Comparison of ENCODE assay signal across 27 mouse cellular contexts in the genomic region with DNA sequence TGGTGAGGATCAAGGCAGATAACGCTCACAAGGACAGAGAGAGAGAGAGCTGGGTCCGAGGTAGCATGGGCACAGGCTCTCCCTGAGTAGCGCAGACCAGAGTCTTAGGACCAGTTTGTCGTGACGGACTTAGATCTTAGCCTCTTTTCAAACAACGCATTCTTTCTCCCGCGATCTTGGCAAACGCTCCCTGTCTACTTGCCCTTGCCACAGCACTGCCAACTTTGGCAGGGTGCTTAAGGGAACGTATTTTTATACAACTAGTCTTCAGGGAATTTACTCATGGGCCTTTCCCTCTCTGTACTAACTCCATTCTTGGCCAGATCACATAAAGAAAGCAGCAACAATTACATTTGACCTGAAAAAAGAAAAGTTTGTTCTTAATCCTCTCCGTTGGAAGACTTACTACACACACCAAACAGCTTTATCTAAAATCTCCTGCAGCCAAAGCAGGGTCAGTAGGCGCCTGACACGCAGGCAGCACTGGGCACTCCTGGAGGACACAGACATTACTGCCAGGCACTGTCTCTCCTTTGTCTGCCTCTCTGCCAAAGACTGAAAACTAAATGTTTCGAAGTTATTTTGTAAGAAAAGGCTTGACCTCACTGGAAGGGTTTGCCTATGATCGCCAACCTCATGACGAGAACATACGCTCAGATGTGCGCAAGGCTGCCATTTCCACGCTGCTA.
DNase-seq lines count a peak whose midpoint lies in the region; ATAC-seq and TF ChIP-seq lines count a peak whose summit lies in the region.
"Had no signal": no experiment of that assay in that cellular context is flagged by ENCODE, and none has a peak within 500 bp of the region (broad histone marks: within the 10 kb centered on the region; RNA-seq: fewer than 3 reads in every experiment).

No protein-coding gene starts in this region.

- TF ChIP-seq EP300 in lung, postnatal 0 days (IDR thresholded peaks at IDR 0.05): no peak
- TF ChIP-seq EP300 in stomach, postnatal 0 days (optimal IDR thresholded peaks at IDR 0.05): no peak

- H3K4me3 ChIP-seq in forebrain, postnatal 0 days (ENCODE audit: low read depth, low read length): no peak overlapping the region
- H3K4me3 ChIP-seq in forebrain, embryonic 15.5 days: no peak overlapping the region
- no peak overlapping the region for H3K4me3 ChIP-seq in heart, embryonic 16.5 days (ENCODE audit: low read length)
- H3K4me3 ChIP-seq in lung, postnatal 0 days (ENCODE audit: low read depth, low read length): no peak overlapping the region
- H3K4me3 ChIP-seq in stomach, postnatal 0 days (ENCODE audit: low read depth, low read length): no peak overlapping the region
- H3K4me3 ChIP-seq: embryonic facial prominence, embryonic 12.5 days; forebrain, embryonic 12.5 days; liver, embryonic 13.5 days; midbrain, embryonic 10.5 days; myocyte; neural tube, embryonic 13.5 days had no signal

- H3K27me3 ChIP-seq in forebrain, postnatal 0 days (ENCODE audit: insufficient read depth, low read length): no peaks in the 10 kb centered on the region
- H3K27me3 ChIP-seq in forebrain, embryonic 15.5 days: no peaks in the 10 kb centered on the region
- H3K27me3 ChIP-seq in heart, embryonic 16.5 days (ENCODE audit: control insufficient read depth, insufficient read depth, low read length): no peaks in the 10 kb centered on the region
- H3K27me3 ChIP-seq in lung, postnatal 0 days (replicated peaks; ENCODE audit: insufficient read depth, low read length): no peaks in the 10 kb centered on the region
- no peaks in the 10 kb centered on the region for H3K27me3 ChIP-seq in stomach, postnatal 0 days (ENCODE audit: control insufficient read depth, insufficient read depth, low read length)
- H3K27me3 ChIP-seq: embryonic facial prominence, embryonic 12.5 days; forebrain, embryonic 12.5 days; liver, embryonic 13.5 days; neural tube, embryonic 13.5 days had no signal

- no peak overlapping the region for H3K9ac ChIP-seq in forebrain, postnatal 0 days
- no peak overlapping the region for H3K9ac ChIP-seq in forebrain, embryonic 15.5 days (replicated peaks)
- no peak overlapping the region for H3K9ac ChIP-seq in heart, embryonic 16.5 days (ENCODE audit: low read length)
- no peak overlapping the region for H3K9ac ChIP-seq in lung, postnatal 0 days (replicated peaks; ENCODE audit: low read depth)
- no peak overlapping the region for H3K9ac ChIP-seq in stomach, postnatal 0 days (ENCODE audit: low read length)
- H3K9ac ChIP-seq: embryonic facial prominence, embryonic 12.5 days; forebrain, embryonic 12.5 days; hindbrain, embryonic 14.5 days; liver, embryonic 13.5 days; neural tube, embryonic 13.5 days had no signal

- no peaks in the 10 kb centered on the region for H3K36me3 ChIP-seq in forebrain, postnatal 0 days (ENCODE audit: insufficient read depth)
- H3K36me3 ChIP-seq in forebrain, embryonic 15.5 days: no peaks in the 10 kb centered on the region
- H3K36me3 ChIP-seq in heart, embryonic 16.5 days (ENCODE audit: control insufficient read depth, insufficient read depth): peaks cover 41% of the 10 kb centered on the region
- H3K36me3 ChIP-seq in lung, postnatal 0 days (ENCODE audit: insufficient read depth, low read length): 0 out of 2 replicates have a peak, but pooled peaks cover 5% of the 10 kb centered on the region
- peaks cover 29% of the 10 kb centered on the region for H3K36me3 ChIP-seq in stomach, postnatal 0 days (ENCODE audit: control insufficient read depth, insufficient read depth, low read length)
- H3K36me3 ChIP-seq: forebrain, embryonic 12.5 days had no signal

- no peak overlapping the region for H3K4me2 ChIP-seq in forebrain, postnatal 0 days (ENCODE audit: low read depth)
- no peak overlapping the region for H3K4me2 ChIP-seq in forebrain, embryonic 15.5 days (replicated peaks)
- H3K4me2 ChIP-seq in heart, embryonic 16.5 days (ENCODE audit: low read depth, low read length): no peak overlapping the region
- no peak overlapping the region for H3K4me2 ChIP-seq in lung, postnatal 0 days (replicated peaks; ENCODE audit: low read depth, low read length)
- H3K4me2 ChIP-seq in stomach, postnatal 0 days (replicated peaks; ENCODE audit: low read depth): no peak overlapping the region
- H3K4me2 ChIP-seq: embryonic facial prominence, embryonic 12.5 days; forebrain, embryonic 12.5 days; hindbrain, embryonic 14.5 days; liver, embryonic 13.5 days; neural tube, embryonic 13.5 days had no signal

- no peaks in the 10 kb centered on the region for H3K4me1 ChIP-seq in forebrain, postnatal 0 days (ENCODE audit: insufficient read depth)
- no peaks in the 10 kb centered on the region for H3K4me1 ChIP-seq in forebrain, embryonic 15.5 days
- peaks cover 4% of the 10 kb centered on the region; the same call in 1 of the 2 replicates for H3K4me1 ChIP-seq in heart, embryonic 16.5 days (ENCODE audit: control insufficient read depth, insufficient read depth, low read length)
- H3K4me1 ChIP-seq in lung, postnatal 0 days (ENCODE audit: insufficient read depth, low read depth, low read length): no peaks in the 10 kb centered on the region
- no peaks in the 10 kb centered on the region for H3K4me1 ChIP-seq in stomach, postnatal 0 days (replicated peaks; ENCODE audit: control insufficient read depth, insufficient read depth)
- H3K4me1 ChIP-seq: embryonic facial prominence, embryonic 12.5 days; liver, embryonic 13.5 days; neural tube, embryonic 13.5 days had no signal

- 80% methylated on average over 19 of the region's 19 CpGs for WGBS in forebrain, postnatal 0 days
- 85% methylated on average over 19 of the region's 19 CpGs for WGBS in forebrain, embryonic 15.5 days
- 76% methylated on average over 19 of the region's 19 CpGs for WGBS in heart, embryonic 16.5 days
- WGBS in lung, postnatal 0 days: 73% methylated on average over 19 of the region's 19 CpGs
- WGBS in stomach, postnatal 0 days: 73% methylated on average over 19 of the region's 19 CpGs

- TF ChIP-seq CTCF in forebrain, postnatal 0 days (IDR thresholded peaks at IDR 0.05; ENCODE audit: low read depth): no peak
- TF ChIP-seq CTCF in lung, postnatal 0 days (IDR thresholded peaks at IDR 0.05): no peak
- no peak for TF ChIP-seq CTCF in stomach, postnatal 0 days (IDR thresholded peaks at IDR 0.05; ENCODE audit: low read depth)

- no peaks in the 10 kb centered on the region for H3K9me3 ChIP-seq in forebrain, postnatal 0 days (ENCODE audit: low read length)
- no peaks in the 10 kb centered on the region for H3K9me3 ChIP-seq in forebrain, embryonic 15.5 days
- H3K9me3 ChIP-seq in heart, embryonic 16.5 days (replicated peaks; ENCODE audit: control insufficient read depth, low read length): no peaks in the 10 kb centered on the region
- no peaks in the 10 kb centered on the region for H3K9me3 ChIP-seq in lung, postnatal 0 days (ENCODE audit: low read length)
- H3K9me3 ChIP-seq in stomach, postnatal 0 days (ENCODE audit: control insufficient read depth, low read length): no peaks in the 10 kb centered on the region
- H3K9me3 ChIP-seq: embryonic facial prominence, embryonic 12.5 days; forebrain, embryonic 12.5 days; liver, embryonic 13.5 days; midbrain, embryonic 10.5 days; neural tube, embryonic 13.5 days had no signal

- ATAC-seq in forebrain, postnatal 0 days: no peak
- ATAC-seq in forebrain, embryonic 15.5 days (replicated peaks): no peak
- peak; percentile 20; the same call in 1 of the 2 replicates for ATAC-seq in heart, embryonic 16.5 days (replicated peaks; ENCODE audit: extremely low read depth, insufficient read depth, low FRiP score)
- ATAC-seq in lung, postnatal 0 days: no peak
- no peak; the same call in 1 of the 2 replicates for ATAC-seq in stomach, postnatal 0 days (ENCODE audit: low FRiP score, low TSS enrichment)
- ATAC-seq: inflammation-experienced regulatory T-cells, adult 6 months; midbrain, embryonic 16.5 days had no signal

- peak; percentile 10 for DNase-seq in forebrain, postnatal 0 days
- DNase-seq in heart, adult 8-10 months (ENCODE audit: low spot score): no peak
- peak; percentile 27 for DNase-seq in lung, postnatal 0 days (ENCODE audit: low spot score)
- no peak for DNase-seq in lung, postnatal 25 days (ENCODE audit: low spot score)
- DNase-seq in stomach, postnatal 0 days (ENCODE audit: low spot score): no peak
- no peak for DNase-seq in urinary bladder, adult 18-20 months (ENCODE audit: low spot score in 2 of 2)
- DNase-seq: cerebellum, adult 2 months; cerebellum, postnatal 25 days; gastrocnemius, postnatal 14 days; kidney, adult 18-20 months; layer of hippocampus, adult 9-11 months; liver, embryonic 13.5 days; retina, postnatal 1 day; right cerebral cortex, postnatal 25 days; spleen, adult 18-20 months; thymus, postnatal 25 days had no signal

- no peak overlapping the region for H3K27ac ChIP-seq in forebrain, postnatal 0 days (ENCODE audit: low read depth, low read length)
- no peak overlapping the region for H3K27ac ChIP-seq in forebrain, embryonic 15.5 days (replicated peaks)
- peak overlapping the region; percentile 54 for H3K27ac ChIP-seq in heart, embryonic 16.5 days (ENCODE audit: low read length)
- no peak overlapping the region for H3K27ac ChIP-seq in lung, postnatal 0 days (ENCODE audit: low read length)
- H3K27ac ChIP-seq in stomach, postnatal 0 days (replicated peaks): peak overlapping the region; percentile 35; the same call in 1 of the 2 replicates
- H3K27ac ChIP-seq: embryonic facial prominence, embryonic 12.5 days; forebrain, embryonic 12.5 days; hindbrain, embryonic 14.5 days; kidney, postnatal 0 days; liver, embryonic 13.5 days; midbrain, embryonic 10.5 days; neural tube, embryonic 13.5 days had no signal

Comparison
In these comparisons a context has a peak if more than half of its experiments do, and no peak if none do; other contexts are left out.
1. DNase-seq: peak in forebrain, postnatal 0 days (single experiment) and lung, postnatal 0 days (single experiment); none in heart, adult 8-10 months (single experiment), lung, postnatal 25 days (single experiment), stomach, postnatal 0 days (single experiment) and urinary bladder, adult 18-20 months (0 of 2).
2. H3K27ac ChIP-seq: peak in heart, embryonic 16.5 days (single experiment) and stomach, postnatal 0 days (single experiment); none in forebrain, postnatal 0 days (single experiment), forebrain, embryonic 15.5 days (single experiment) and lung, postnatal 0 days (single experiment).